Mouse (Mus musculus) megakaryocyte, embryonic 14.5 days (primary cell): ENCODE data around the gene BC048562.

Experiments used
- FLI1 ChIP-seq: IDR thresholded peaks from 2 replicates; pipeline ENCODE4 v1.6.1; 2012; ENCODE audit warnings: low read length, inconsistent platforms, mixed read lengths
- GATA1 ChIP-seq: IDR thresholded peaks from 3 replicates; pipeline ENCODE4 v1.6.1; 2012; ENCODE audit warnings: mixed read lengths, low read length, inconsistent platforms, borderline replicate concordance

DNA sequence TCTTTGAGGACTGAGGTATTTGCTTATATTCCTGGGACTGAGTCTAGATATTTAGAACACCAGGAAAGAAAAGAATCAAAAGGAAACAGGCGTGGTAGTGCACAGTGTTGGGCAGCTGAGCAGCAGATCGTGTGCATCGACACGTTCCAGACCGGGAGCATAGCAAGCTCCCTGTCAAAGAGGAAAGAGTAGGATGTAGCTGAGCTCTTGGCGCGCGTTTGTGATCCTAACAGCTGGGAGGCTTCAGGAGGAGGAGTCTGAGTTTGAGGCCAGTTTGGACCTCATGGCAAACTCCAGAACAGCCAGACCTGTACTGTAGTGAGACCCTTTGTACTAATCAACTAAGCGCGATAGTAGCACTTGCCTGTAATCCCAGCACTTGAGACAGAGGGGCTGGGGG lies 25.9 kb downstream of the BC048562 start:
- TF ChIP-seq GATA1: no peak
- TF ChIP-seq FLI1: no peak
